Mouse (Mus musculus) lung, embryonic 14.5 days (tissue): Measurements from ENCODE around the gene Qtrt1. TPM values are rescaled to one million over a fixed set of nuclear protein-coding genes. Genes with fewer than 3 reads are reported as not detected.

Experiments used
- ATAC-seq: fragments of 200-750 bp; cut with Nextera tagmentation; 2 replicates; pipeline ENCODE4 v1.8.0; 2017; ENCODE audit warnings: mild to moderate bottlenecking, moderate TSS enrichment, moderate library complexity; ENCODE audit not compliant: insufficient read depth
- DNase-seq: peaks from one replicate; pipeline ENCODE4 v3.0.0-alpha.2; 2015
- H3K27ac ChIP-seq: fragments of 300-500 bp; sonication (generic); 2 replicates; pipeline ENCODE4 v1.5.1; 2014; ENCODE audit warnings: low read depth, mild to moderate bottlenecking, moderate library complexity
- H3K27me3 ChIP-seq: fragments of 300-500 bp; sonication (generic); 2 replicates; pipeline ENCODE4 v1.6.1; 2014; ENCODE audit warnings: low read length, control low read depth; ENCODE audit not compliant: insufficient read depth
- H3K36me3 ChIP-seq: fragments of 300-500 bp; sonication (generic); 2 replicates; pipeline ENCODE4 v1.6.1; 2014; ENCODE audit warnings: control low read depth; ENCODE audit not compliant: insufficient read depth
- H3K4me1 ChIP-seq: fragments of 300-500 bp; sonication (generic); 2 replicates; pipeline ENCODE4 v1.6.1; 2014; ENCODE audit warnings: antibody characterized with exemption, control low read depth; ENCODE audit not compliant: insufficient read depth
- H3K4me2 ChIP-seq: fragments of 300-500 bp; sonication (generic); 2 replicates; pipeline ENCODE4 v1.6.1; 2014; ENCODE audit warnings: mild to moderate bottlenecking
- H3K4me3 ChIP-seq: fragments of 300-500 bp; sonication (generic); 2 replicates; pipeline ENCODE4 v1.5.1; 2014; ENCODE audit warnings: low read depth, low read length
- H3K9ac ChIP-seq: fragments of 300-500 bp; sonication (generic); 2 replicates; pipeline ENCODE4 v1.6.1; 2014
- H3K9me3 ChIP-seq: fragments of 300-500 bp; sonication (generic); 2 replicates; pipeline ENCODE4 v1.6.1; 2016; ENCODE audit warnings: low read depth, low read length, control low read depth
- CTCF ChIP-seq: IDR thresholded peaks from 2 replicates; pipeline ENCODE4 v1.5.1; 2016; ENCODE audit warnings: antibody characterized with exemption, low read depth
- WGBS: fragments of 180-500 bp; shearing (Covaris S2); extraction: QIAGEN DNeasy Blood & Tissue Kit; methylation state at CpG from one replicate; pipeline ENCODE4 v1.1.7; 2014; 5-methylcytosine and 5-hydroxymethylcytosine counted together
- polyA plus RNA-seq: library from polyadenylated mRNA; unstranded; fragments of >200 nt; fragmentation: Nextera tagmentation; extraction: Ambion mirVana; gene quantifications from 2 replicates; pipeline ENCODE4 v1.2.1, GENCODE M21; 2014

Gene Qtrt1
- polyA plus RNA-seq, 1 experiment from 2014 or later, result 55.1 TPM

DNA sequence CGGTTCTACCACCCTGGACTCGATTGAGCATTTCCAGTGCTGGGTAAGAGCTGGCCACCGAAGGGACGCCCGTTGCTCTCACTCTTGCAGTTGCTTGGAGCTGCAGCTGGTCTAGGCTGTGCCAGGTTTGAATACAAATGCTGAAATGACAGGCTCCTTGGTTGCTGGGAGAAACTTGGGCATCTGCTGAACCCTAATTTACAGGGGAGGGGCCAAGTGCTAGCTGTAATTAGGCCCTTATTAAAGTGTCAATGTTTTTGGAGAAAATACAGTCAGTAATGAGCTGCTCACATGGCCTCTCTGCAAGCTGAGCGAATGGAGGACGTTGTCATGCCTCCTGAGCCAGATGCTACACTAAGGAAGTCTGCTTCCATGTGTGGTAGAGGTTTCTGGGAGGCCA lies 19.1 kb downstream of the Qtrt1 start:
- Histone ChIP-seq H3K27me3 (no peaks in the 10 kb centered on the region), H3K36me3 (no peaks in the 10 kb centered on the region), H3K9me3 (no peaks in the 10 kb centered on the region), H3K4me2 (no peak overlapping the region), H3K4me3 (no peak overlapping the region), H3K27ac (no peak overlapping the region), H3K4me1 (peaks cover 8% of the 10 kb centered on the region), H3K9ac (no peak overlapping the region)
- WGBS, result 85% methylated on average over 7 of the region's 7 CpGs
- no peak for DNase-seq
- ATAC-seq, result no peak
- TF ChIP-seq CTCF, result no peak

- Histone ChIP-seq H3K27me3 (no peaks in the 10 kb centered on the region), H3K4me1 (no peaks in the 10 kb centered on the region), H3K9me3 (no peaks in the 10 kb centered on the region), H3K9ac (no peak overlapping the region), H3K4me2 (no peak overlapping the region), H3K27ac (no peak overlapping the region), H3K4me3 (no peak overlapping the region), H3K36me3 (no peaks in the 10 kb centered on the region)
- no peak for DNase-seq
- no peak for ATAC-seq
- TF ChIP-seq CTCF, result no peak
- WGBS, result 80% methylated on average over 7 of the region's 7 CpGs
Measured at GRCm38 (mm10) chr9:21432066-21432465, 20.4 kb downstream of the Qtrt1 start.

GRCm38 (mm10) chr9:21433766-21434165 lies 22.1 kb downstream of the Qtrt1 start:
- no peaks in the 10 kb centered on the region for H3K27me3 ChIP-seq
- no peaks in the 10 kb centered on the region for H3K9me3 ChIP-seq
- 86% methylated on average over 8 of the region's 8 CpGs for WGBS
- ATAC-seq, result no peak
- no peak overlapping the region for H3K9ac ChIP-seq
- no peak for DNase-seq
- no peaks in the 10 kb centered on the region; the same call in 1 of the 2 replicates for H3K4me1 ChIP-seq
- H3K27ac ChIP-seq, result no peak overlapping the region
- no peaks in the 10 kb centered on the region for H3K36me3 ChIP-seq
- no peak overlapping the region for H3K4me2 ChIP-seq
- no peak for TF ChIP-seq CTCF
- no peak overlapping the region for H3K4me3 ChIP-seq

- no peak for TF ChIP-seq CTCF
- no peak overlapping the region for H3K9ac ChIP-seq
- H3K27ac ChIP-seq, result no peak overlapping the region
- no peak overlapping the region for H3K4me3 ChIP-seq
- no peaks in the 10 kb centered on the region; the same call in 1 of the 2 replicates for H3K4me1 ChIP-seq
- H3K27me3 ChIP-seq, result no peaks in the 10 kb centered on the region
- DNase-seq (no peak), ATAC-seq (no peak)
- no peak overlapping the region for H3K4me2 ChIP-seq
- H3K36me3 ChIP-seq, result no peaks in the 10 kb centered on the region
- no peaks in the 10 kb centered on the region for H3K9me3 ChIP-seq
- 88% methylated on average over 2 of the region's 2 CpGs for WGBS
Measured at GRCm38 (mm10) chr9:21434410-21434809, 22.8 kb downstream of the Qtrt1 start.

DNA sequence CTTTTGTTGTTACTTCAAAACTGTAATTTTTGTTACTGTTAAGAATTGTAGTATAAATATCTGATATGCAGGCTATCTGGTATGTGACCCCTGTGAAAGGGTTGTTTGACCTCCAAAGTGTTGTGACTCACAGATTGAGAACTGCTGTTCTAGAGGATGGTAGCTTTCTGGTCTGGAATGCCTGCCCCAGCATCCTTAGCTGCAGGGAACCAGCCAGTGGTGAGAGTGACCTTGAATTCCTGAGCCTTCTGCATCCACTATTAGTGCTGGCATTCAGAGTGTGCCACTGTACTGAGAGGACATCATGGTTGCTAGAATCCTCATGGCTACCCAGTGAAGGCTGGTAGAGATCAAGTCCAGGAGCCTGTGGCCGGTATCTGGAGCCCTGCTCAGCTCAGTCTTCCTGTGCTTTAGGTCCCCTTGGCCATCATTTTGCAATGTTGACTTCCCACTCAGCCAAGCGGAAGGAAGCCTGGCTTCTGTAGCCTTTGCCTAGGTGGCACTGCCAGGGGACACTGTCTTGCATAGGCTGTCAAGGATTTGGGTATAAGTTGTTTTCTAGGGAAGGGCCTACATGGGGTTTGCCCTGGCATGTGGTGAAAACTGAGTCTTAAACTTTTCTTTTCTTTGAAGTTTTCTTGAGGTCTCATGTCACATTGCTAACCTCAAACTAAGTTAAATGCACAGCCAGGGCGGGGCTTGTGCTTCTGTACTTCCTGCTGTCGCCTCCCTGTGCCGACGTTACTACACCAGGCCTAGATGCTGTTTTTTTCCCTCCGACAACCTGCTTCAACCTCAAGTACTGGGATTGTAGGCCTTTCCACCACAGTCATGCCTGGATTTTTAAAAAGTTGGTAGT lies 24.4 kb downstream of the Qtrt1 start:
- no peaks in the 10 kb centered on the region; the same call in 1 of the 2 replicates for H3K4me1 ChIP-seq
- no peaks in the 10 kb centered on the region for H3K9me3 ChIP-seq
- no peak for TF ChIP-seq CTCF
- no peaks in the 10 kb centered on the region for H3K27me3 ChIP-seq
- H3K4me3 ChIP-seq, result no peak overlapping the region
- H3K4me2 ChIP-seq, result no peak overlapping the region
- 77% methylated on average over 7 of the region's 7 CpGs for WGBS
- no peak overlapping the region for H3K9ac ChIP-seq
- H3K27ac ChIP-seq, result no peak overlapping the region
- ATAC-seq (no peak), DNase-seq (peak; percentile 14)
- no peaks in the 10 kb centered on the region for H3K36me3 ChIP-seq

- H3K27ac ChIP-seq, result peak overlapping the region; percentile 6; the same call in 1 of the 2 replicates
- no peak overlapping the region for H3K4me2 ChIP-seq
- no peaks in the 10 kb centered on the region; the same call in 1 of the 2 replicates for H3K4me1 ChIP-seq
- no peak for TF ChIP-seq CTCF
- DNase-seq, result no peak
- no peaks in the 10 kb centered on the region for H3K36me3 ChIP-seq
- ATAC-seq, result no peak
- no peak overlapping the region for H3K4me3 ChIP-seq
- H3K9ac ChIP-seq, result no peak overlapping the region
- H3K27me3 ChIP-seq, result no peaks in the 10 kb centered on the region
- H3K9me3 ChIP-seq, result no peaks in the 10 kb centered on the region
- WGBS, result 92% methylated on average over 6 of the region's 6 CpGs
Measured at GRCm38 (mm10) chr9:21437577-21437976, 25.9 kb downstream of the Qtrt1 start.

DNA sequence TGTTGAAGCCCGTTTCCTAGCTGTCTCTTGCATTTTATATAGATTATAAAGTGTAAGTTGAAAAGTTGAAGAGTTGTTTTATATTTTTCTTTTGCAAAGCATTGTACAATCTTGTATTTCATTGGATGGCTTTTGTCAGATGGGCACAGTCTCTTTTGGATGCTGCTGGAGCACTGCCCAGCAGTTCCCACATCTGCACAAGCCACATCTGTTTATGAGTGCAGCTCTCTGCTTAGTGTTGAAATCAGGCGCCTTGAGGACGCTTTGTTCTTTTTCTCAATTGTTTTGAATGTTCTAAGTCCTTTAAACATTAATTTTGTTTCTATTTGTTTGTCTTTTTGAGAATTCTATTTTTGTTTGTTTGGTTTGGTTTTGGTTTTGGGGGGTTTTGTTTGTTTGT lies 26.6 kb downstream of the Qtrt1 start:
- Histone ChIP-seq H3K27ac (peak overlapping the region; percentile 6; the same call in 1 of the 2 replicates), H3K4me2 (no peak overlapping the region), H3K4me1 (no peaks in the 10 kb centered on the region; the same call in 1 of the 2 replicates), H3K36me3 (no peaks in the 10 kb centered on the region), H3K4me3 (no peak overlapping the region), H3K9me3 (no peaks in the 10 kb centered on the region), H3K9ac (no peak overlapping the region), H3K27me3 (no peaks in the 10 kb centered on the region)
- no peak for TF ChIP-seq CTCF
- WGBS, result 55% methylated on average over 3 of the region's 3 CpGs
- peak; percentile 71 for DNase-seq
- ATAC-seq, result 0 out of 2 replicates have a peak, but pooled peaks have one; percentile 54
